Mouse (Mus musculus) heart, postnatal 36 days (tissue): Measurements from ENCODE around the gene Prm3. TPM values are rescaled to one million over a fixed set of nuclear protein-coding genes. Genes with fewer than 3 reads are reported as not detected.
A peak's percentile ranks its signal among the peaks of the same experiment; 100 is the strongest.
"Not testable (repeated sequence)": the region's sequence is repeated elsewhere in the genome, so short reads cannot be mapped to it uniquely, and the experiment has no call there.

Experiments
- DNase-seq, 2 experiments: peaks; one replicate each; pipeline ENCODE4 v3.0.0; 2021 to 2022
- intact Hi-C: fragments of 180-260 bp; cut with DNase I; formaldehyde crosslinking; loops from one replicate; pipeline ENCODE4 v1.15.1; 2025
- total RNA-seq, 2 experiments: library from RNA; stranded (reverse); gene quantifications; 2 replicates each; pipeline ENCODE4 v1.2.3; 2021

Prm3 gene
- total RNA-seq, 2 experiments from 2014 or later, result not detected

DNA sequence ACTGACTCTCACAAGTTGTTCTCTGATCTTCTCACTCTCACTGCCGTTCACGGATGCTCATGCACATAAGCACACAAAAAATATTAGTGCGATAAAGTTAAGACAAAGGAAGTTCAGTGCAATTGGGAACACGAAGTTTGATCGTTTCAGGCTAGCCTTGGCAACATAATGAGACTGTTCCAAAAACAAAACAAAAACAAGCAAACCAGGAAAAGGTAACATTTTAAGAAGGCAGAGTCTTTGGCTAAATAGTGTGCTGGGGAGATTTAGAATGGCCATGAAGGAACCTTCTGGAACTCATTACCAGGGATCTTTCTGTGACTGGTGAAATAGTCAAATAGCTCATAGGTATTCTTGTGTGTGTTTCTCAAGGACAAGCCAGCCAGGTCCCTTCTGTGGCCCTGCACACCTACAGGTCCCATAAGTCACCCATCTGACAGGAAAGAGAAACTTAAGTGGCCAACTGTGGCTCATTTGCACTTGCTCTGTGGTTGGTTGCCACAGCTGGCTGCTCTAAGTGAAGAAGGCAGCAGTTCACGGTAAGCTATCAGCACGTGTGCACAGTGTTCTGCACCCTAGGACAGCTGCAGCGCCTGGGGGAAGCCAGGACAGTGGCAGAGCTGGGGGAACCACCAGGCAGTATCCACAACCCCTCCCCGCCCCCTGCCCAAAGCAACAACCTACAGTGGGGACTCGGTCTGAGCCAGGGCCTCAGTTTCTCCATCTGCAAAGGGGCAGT, 15.2 kb upstream of the Prm3 start, which contains the start of gene Prm1:
Gene Prm1 (minus strand): TSS at position 51 of the 739 bp plus-strand sequence.
- DNase-seq, result no peak
- intact Hi-C loops, result no loop called here

DNA sequence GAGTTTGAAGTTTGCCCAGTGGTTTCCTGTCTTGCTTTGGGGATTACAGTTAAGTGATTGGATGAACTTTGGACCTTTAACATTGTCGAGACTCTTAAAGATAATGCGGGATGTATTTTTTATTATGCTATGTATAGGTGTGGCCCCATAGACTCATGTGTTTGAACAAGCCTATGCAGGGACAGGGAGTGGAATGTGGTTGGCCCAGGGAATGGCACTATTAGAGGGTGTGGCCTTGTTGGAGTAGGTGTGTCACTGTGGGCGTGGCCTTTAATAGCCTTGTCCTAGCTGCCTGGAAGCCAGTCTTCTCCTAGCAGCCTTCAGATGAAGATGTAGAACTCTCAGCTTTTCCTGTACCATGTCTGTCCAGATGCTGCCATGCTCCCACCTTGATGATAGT, 11.7 kb upstream of the Prm3 start:
- DNase-seq, intact Hi-C loops: not testable (repeated sequence)

DNA sequence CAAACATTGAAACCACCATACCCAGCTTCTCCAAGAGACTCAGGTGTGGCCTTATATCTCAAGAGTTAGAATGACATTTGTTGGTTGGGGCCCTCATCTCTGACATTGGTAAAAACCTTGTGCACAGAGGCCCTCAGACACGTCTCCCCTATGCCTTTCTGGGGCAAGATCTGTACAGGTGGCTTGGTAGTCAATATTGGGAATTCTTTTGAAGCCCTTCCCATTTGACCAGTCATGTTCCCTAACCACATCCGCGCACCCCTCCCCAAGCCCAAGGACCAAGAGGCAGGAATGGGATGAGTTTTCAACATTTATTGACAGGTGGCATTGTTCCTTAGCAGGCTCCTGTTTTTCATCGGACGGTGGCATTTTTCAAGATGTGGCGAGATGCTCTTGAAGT, 5.3 kb upstream of the Prm3 start, which contains the start of gene Prm2:
Gene Prm2 (minus strand): TSS at position 101 of the 400 bp plus-strand sequence.
- intact Hi-C loops, result no loop called here
- DNase-seq, result no peak

- no peak for DNase-seq
- intact Hi-C loops, result loop anchor here (5.0 kb wide), 1 partner anchor 343 kb away; the partner anchor contains the start of gene Txndc11
These were observed 1.8 kb downstream of the Prm3 start for GRCm38 (mm10) chr16:10788866-10789265.

- intact Hi-C loops, result loop anchor here (5.0 kb wide), 1 partner anchor 344 kb away; the partner anchor contains the start of gene Txndc11
These were observed 2.4 kb downstream of the Prm3 start, which contains the start of gene Tnp2 for GRCm38 (mm10) chr16:10788271-10788670. TSS of gene Tnp2 (minus strand) at chr16:10788660.

DNA sequence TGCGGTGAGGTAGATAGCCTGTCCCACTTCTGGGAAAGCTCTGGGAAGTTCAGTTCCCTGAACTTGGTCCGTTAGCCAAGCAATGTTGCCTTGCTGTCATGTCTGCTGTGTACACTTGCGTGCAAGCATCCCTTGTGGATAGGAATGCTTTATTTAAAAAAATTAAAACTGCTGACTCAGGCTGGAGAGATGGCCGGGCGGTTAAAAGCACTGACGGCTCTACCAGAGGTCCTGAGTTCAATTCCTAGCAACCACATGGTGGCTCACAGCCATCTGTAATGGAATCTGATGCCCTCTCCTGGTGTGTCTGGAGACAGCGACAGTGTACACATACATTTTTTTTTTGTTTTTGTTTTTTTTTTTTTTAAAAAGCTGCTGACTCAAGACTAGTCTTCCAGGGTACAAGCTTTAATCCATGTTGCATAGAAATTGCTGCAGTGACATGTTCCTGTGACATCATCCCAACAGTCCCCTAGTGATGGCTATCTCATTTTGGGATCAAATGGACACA, 3.1 kb downstream of the Prm3 start:
- no peak for DNase-seq
- intact Hi-C loops, result loop anchor here (1.0 to 5.0 kb wide), 5 partner anchors 79 to 345 kb away; partner anchors contain the start of gene Txndc11

More at GRCm38 (mm10) chr16:10788271-10788670, 2.4 kb downstream of the Prm3 start, which contains the start of gene Tnp2:
- DNase-seq, result no peak

GRCm38 (mm10) chr16:10786782-10787547, 3.7 kb downstream of the Prm3 start:
- DNase-seq, result no peak
- intact Hi-C loops, result loop anchor here (1.0 to 5.0 kb wide), 5 partner anchors 80 to 345 kb away; partner anchors contain the start of gene Txndc11

DNA sequence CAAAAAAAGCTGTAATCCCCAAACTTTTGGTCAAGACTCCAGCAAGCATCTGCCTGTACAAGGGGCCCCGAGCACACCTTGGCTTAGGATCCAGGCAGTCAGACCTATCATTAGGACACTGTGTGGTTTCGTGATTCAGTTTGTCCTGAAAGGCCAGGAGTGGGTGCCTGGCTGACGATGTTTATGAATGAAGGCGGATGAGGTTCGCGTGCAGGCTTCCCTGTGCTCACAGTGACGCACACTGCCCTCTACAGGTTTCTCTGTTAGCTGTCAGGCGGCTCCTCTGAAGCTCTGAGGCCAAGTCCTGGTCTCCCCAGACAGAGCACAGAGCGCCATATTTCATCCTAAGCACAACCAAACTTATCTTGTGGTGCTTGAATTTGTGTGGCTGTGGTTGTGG, 4.4 kb downstream of the Prm3 start:
- intact Hi-C loops, result loop anchor here (2.0 to 5.0 kb wide), 4 partner anchors 81 to 346 kb away; partner anchors contain the start of gene Txndc11
- peak; percentile 75 to 78 for DNase-seq

- intact Hi-C loops, result loop anchor here (2.0 to 5.0 kb wide), 6 partner anchors 45 to 347 kb away; partner anchors contain the start of gene Txndc11
- DNase-seq, result peak; percentile 84 to 89
These were observed 5.1 kb downstream of the Prm3 start, which contains the start of gene Socs1 for GRCm38 (mm10) chr16:10785371-10786231. TSS of gene Socs1 (minus strand) at chr16:10785536.

DNA sequence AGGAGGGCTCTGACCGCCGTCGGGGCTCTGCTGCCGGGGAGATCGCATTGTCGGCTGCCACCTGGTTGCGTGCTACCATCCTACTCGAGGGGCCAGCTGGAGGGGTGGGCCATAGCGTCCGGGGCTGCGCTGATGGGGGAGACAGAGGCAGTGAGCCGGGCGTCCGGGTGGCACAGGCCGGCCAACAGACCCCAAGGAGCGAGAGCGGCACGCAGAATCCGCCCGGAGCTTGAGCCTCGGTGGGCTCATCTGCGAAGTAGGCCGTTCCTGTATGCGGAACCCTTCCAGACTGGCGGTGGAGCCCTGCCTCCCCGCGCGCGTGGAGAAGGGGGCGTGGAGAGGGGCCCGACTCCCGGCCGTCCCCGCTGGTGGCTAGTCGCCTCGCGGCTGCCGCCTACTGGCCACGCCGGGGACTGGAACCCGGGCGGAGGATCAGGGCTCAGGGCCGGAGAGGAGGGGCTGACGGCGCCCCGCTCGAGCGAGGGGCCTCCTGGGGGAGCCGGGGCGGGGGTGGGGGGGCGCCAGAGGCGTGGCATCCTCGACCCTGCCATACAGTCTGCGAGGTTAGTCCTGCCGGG, 5.8 kb downstream of the Prm3 start:
- intact Hi-C loops, result loop anchor here (2.0 to 5.0 kb wide), 3 partner anchors 44 to 347 kb away; partner anchors contain the start of gene Txndc11
- peak; percentile 94 for DNase-seq

DNA sequence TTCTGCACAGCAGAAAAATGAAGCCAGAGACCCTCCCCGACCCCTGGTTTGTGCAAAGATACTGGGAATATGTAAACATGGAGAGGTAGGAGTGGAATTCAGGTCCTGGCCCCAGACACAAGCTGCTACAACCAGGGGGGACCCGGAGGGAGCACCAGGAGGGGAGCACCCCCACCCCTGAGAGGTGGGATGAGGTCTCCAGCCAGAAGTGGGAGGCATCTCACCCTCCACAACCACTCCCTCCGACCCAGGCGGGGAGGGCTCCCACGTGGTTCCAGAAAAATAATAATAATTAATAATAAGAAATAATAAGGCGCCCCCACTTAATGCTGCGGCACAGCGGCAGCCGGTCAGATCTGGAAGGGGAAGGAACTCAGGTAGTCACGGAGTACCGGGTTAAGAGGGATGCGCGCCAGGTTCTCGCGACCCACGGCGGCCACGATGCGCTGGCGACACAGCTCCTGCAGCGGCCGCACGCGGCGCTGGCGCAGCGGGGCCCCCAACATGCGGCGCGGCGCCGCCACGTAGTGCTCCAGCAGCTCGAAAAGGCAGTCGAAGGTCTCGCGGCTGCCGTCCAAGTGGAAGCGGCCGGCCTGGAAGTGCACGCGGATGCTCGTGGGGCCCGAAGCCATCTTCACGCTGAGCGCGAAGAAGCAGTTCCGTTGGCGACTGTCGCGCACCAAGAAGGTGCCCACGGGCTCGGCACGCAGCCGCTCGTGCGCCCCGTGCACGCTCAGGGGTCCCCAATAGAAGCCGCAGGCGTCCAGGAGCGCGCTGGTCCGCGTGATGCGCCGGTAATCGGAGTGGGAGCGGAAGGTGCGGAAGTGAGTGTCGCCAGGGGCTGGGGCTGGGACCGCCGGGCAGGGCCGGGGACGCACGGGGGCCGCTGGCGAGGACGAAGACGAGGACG, 6.6 kb downstream of the Prm3 start:
- intact Hi-C loops, result loop anchor here (2.0 kb wide), 2 partner anchors 43 to 63 kb away; no protein-coding TSS in a partner anchor
- DNase-seq, result peak in 1 of 2 experiments; percentile 45

GRCm38 (mm10) chr16:10783451-10783850, 7.3 kb downstream of the Prm3 start:
- DNase-seq, result no peak
- intact Hi-C loops, result no loop called here

DNA sequence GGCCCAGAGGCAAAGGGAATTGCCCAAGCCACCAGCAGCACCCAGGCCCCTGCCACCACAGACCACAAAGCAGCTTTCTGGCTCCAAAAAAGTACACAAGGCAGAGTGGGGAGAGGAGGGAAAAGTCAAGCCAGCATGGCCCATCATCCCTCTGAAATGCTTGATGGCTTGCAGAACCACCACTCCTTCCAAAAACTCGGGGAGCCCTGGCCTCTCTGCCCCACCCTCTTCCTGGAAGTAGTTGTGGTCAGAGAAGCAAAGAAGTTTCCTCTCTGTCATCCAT, 7.6 kb downstream of the Prm3 start:
- DNase-seq, result no peak
- intact Hi-C loops, result no loop called here

DNA sequence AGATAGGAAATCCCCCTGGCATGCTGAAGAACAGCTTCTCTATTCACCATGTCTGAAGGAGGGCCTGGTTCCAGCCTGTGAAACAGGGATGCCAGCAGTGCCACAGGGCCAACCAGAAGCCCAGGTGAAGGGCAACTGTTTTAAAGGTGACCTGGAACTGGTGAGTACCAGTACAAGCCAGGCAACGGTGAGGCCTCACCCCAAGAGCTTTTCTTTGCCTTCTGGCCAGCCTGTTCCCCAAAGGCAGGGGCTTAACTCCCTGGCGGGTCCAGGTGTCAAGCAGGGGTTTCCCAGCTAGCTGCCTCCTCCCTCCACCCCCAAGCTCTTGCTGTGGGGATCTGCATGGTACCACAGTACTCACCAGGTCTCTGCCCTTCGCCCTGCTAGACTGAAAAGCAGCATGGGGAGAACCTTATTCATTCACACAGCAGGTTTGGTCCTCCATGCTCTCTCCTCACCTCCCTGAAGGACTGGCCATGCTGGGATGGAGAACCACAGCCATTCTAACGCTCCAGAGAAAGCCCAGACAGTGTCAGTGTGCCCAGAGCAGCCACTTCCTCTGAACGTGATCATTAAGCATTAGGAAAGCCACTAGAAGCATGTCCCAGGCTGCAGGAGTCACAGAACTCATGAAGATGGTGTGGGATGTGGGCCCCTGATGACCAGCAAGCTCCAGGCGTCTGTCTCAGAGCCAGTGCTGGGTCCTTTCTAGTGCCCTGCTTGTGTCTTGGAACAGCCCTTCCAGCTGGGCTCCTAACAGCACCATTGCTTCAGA, 8.2 kb downstream of the Prm3 start:
- no peak for DNase-seq
- intact Hi-C loops, result no loop called here

- intact Hi-C loops, result no loop called here
These were observed 8.8 kb downstream of the Prm3 start for GRCm38 (mm10) chr16:10781862-10782371.

GRCm38 (mm10) chr16:10780631-10781120, 10.0 kb downstream of the Prm3 start:
- DNase-seq, result no peak
- intact Hi-C loops, result no loop called here

More at GRCm38 (mm10) chr16:10781862-10782371, 8.8 kb downstream of the Prm3 start:
- DNase-seq, result no peak

DNA sequence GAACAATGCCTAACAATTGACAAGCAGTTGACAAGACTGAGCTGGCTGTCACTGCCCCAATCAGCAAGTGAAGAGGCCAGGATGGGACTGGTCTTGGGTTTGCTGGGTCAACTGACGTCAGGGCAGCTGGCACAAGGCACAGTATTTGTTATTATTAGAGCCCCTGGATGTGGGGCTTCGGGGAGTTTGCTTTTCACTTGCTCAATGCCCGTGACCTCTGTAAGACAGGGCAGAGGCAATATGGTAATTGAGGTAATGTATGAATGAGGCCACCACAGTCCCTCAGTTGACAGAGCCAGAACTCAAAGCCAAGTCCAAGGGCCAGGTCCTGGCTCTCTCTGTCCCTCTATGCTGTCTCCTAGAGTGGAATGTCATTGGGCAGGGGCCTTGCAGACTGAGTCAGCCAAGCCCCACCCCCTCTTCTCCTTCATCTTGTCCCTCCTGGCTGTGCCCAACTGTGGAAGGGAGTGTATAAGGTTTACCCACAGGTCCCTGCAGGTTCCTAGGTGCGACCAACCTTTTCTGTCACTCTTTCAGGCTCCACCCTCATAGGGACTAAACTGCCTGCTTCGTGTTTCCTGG, 13.0 kb downstream of the Prm3 start:
- intact Hi-C loops, result no loop called here
- no peak for DNase-seq
